Mouse (Mus musculus) c-Kit-negative CD71-positive TER-119-positive erythroid progenitor cells, embryonic 14.5 days (primary cell): ENCODE results near the gene Stpg1.

ENCODE experiments used
- DNase-seq: peaks from one replicate; pipeline ENCODE4 v3.0.0-alpha.2; 2013; ENCODE audit warnings: low read depth, low spot score

Gene Stpg1

DNA sequence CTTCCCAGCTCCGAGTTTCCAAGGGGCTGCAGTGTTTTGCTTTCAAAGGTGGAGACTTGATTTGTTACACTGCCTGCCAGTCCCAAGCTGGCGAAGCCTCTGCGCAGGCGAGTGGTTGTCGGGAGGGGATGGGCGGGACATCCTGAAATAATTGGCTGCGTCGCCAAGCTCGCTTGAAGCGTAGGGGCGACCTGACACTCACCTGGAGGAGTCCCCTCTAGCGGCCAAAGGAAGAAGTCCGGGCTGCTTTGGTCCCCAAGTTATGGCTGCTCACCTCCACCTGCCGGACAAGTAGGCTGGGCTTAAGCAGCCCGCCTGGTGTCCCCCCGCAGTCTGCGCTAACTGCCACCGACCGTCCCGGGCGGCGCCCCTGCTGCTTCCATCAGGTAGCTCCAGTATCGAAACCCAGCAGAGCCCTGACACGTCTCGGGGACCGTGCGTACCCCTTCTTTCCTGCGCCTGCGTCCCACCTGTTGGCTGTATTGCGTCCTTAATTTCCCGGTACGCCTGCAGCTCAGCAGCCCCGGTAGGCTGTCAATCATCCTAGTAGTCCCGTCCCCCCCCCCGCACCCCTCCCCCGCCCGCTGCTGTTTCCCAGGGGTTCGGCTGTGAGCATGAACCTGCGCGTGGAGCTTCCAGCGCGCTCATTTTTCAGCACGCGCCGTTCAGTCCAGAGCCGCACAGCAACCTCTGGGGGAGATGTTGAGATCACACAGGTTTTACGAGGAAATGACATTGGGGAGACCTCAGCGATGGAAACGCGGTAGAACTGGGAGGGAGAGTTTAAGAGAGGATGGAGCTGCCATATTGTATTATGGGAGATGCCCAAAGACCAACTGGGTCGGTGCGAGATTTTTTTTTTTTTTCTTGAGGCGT, at the start of gene Stpg1, which contains the start of gene Nipal3:
Gene Stpg1 (plus strand): TSS at position 270 of the 876 bp plus-strand sequence.
Gene Nipal3 (minus strand): TSS at position 518 of the 876 bp plus-strand sequence.
- DNase-seq: peak; percentile 85

- no peak for DNase-seq
Measured at GRCm38 (mm10) chr4:135451360-135452015, 43.1 kb upstream of the Stpg1 start.

DNA sequence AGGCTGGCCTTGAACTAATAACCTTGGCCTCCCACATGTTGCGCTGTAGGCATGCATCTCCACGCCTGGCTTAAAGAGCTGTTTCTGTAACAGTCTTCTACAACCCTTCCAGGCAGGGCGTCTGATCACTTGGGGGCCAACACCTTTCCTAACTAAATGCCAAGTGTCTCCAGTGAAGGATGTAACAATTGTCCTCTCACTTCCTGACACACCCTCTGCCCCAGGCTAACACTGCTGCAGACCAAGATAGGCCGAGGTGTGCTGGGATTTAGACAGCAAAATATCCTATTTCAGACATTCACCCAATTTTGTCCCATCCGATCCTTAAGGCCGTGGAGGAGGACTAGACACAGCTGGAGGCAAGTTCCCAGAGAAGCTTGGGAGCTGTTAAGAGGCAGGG, 41.4 kb upstream of the Stpg1 start:
- DNase-seq: no peak

- DNase-seq: no peak
Measured at GRCm38 (mm10) chr4:135453572-135453971, 41.0 kb upstream of the Stpg1 start.

- DNase-seq: no peak
Measured at GRCm38 (mm10) chr4:135463406-135463805, 31.2 kb upstream of the Stpg1 start.

GRCm38 (mm10) chr4:135477851-135478250, 16.7 kb upstream of the Stpg1 start:
- no peak for DNase-seq

- DNase-seq: no peak
Measured at GRCm38 (mm10) chr4:135480370-135480769, 14.2 kb upstream of the Stpg1 start.

- DNase-seq: no peak
Measured at GRCm38 (mm10) chr4:135485086-135485485, 9.5 kb upstream of the Stpg1 start.

DNA sequence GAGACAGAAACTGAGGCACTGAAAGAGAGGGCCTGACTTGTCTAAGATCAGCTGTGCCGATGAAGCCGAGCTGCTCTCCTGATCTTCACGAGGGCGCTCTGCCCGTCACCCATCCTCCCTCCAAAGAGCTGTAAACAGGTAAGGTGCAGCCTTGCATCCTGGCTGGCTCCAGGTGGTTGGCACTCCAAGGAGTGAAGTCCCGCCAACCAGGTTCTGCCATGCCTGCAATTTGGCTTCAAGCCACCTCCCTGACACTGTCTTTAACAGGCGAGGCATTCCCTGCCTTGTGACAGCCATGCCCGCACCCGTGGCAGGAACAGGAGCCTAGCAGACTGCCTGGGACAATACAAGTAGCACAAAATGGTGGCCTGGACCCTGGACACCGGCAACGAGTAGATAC, 8.2 kb upstream of the Stpg1 start:
- no peak for DNase-seq

DNA sequence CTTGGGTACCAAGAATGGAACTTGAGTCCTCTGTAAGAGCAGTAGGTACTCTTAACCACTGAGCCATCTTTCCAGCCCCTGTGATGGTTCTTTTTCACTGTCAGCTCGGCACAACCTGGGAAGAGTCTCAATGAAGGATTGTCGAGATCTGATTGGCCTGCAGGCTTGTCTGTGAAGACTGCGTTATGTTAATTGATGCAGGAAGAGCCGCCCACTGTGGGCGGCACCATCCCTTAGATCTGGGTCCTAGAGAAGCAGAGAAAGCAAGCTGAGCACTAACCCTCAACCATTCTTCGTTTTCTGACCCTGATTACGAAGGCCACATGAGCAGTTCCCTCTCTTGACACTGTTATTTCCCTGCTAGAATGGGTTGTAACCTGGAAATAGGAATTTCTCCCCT, 5.3 kb upstream of the Stpg1 start:
- DNase-seq: no peak

GRCm38 (mm10) chr4:135493271-135493670, 1.3 kb upstream of the Stpg1 start:
- no peak for DNase-seq

DNA sequence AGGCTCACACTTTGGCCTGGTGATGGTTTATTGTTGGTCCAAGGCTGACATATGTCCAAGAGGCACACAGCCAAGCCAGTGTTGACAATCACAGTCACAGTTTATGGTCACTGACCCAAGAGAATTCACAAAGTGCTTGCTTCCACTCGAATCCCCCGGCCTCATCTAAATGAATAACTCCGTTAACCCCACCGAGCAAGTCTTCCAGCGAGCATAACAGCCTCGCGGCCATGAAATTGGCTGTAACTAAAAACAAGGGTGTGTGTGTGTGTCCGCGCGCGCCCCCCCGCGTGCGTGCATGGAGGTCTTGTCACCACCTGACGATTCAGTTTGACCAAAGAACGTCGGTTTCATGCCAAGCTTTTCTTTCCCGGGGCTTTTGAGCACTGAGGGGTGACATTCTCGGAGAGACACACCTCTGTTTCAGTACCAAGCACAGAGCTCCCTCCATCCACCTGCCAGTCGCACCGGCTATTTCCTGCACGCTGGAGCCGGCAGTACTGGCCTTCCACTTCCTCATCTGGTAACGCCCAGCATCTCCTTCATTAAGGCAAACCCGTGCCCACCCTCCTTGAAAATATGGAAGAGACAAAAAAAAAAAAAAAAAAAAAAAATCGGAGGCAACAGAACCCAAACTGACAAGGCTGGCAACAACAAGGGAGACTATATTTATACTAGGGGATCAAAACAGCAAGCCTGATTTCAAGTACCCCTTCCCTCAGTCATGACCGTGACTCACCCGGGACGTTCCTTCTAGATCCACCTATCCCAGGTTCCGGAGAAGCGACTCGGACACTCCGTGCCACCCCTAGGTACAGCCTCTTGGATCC, 684 bp upstream of the Stpg1 start:
- DNase-seq: peak; percentile 41

- DNase-seq: no peak
Measured at GRCm38 (mm10) chr4:135495397-135495791, 804 bp downstream of the Stpg1 start.

DNA sequence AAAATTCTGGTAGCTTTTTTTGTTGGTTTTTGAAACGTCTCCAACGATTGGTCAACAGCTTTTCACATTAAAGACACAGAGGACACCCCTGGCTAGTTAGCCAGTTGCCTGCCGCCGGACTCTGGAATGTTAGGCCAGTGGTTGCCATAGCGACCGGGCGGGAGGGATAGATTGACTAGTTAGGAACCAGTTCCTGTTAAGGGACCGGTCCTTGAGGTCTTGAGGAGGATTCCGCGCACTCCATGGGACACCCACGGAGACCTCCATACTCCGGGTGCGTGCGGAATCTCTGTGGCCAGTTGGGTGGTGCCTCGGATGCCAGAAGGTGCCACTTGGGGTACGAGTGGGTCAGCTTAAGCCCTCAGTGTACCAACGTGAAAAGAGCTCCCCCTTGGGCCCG, 1.2 kb downstream of the Stpg1 start:
- DNase-seq: no peak

- no peak for DNase-seq
Measured at GRCm38 (mm10) chr4:135498136-135498535, 3.5 kb downstream of the Stpg1 start.

DNA sequence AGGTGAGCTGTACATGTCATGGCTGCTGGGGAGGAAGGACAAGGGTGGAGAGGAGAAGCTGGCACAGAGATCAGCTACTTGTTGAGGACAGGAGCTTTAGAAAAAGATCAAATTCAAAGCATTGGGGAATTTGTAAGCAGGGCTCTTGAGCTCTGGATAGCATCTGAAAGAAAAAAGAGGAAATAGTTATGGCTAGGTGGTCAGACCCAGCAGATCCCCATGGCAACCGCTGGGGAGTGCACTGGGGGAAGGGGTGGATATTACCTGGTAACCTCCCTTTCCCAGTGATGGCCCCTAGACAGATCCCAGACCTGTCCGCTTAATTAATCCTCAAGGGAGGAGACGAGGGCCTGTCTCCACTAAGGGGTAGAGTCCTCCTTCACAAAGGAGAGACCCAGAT, 5.2 kb downstream of the Stpg1 start:
- no peak for DNase-seq

- DNase-seq: no peak
Measured at GRCm38 (mm10) chr4:135501587-135501986, 7.0 kb downstream of the Stpg1 start.

DNA sequence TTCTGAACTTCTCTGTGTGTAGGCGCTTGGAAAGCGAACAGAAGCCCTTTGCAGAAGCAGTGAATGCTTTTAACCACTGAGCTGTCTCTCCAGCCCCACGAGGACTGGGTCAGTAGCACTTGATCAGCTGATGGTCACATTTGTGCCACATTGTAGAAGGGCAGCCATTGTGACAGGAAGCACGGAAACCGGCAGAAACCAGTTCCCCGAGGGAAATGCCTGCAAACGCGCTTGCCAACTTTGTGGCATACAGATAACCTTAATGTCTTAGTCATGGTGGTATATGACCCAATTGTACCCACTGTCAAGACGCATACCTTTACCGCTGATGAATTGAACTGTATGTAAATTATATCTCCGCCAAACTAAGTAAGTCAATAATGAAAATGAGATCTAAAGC, 11.2 kb downstream of the Stpg1 start:
- no peak for DNase-seq

DNA sequence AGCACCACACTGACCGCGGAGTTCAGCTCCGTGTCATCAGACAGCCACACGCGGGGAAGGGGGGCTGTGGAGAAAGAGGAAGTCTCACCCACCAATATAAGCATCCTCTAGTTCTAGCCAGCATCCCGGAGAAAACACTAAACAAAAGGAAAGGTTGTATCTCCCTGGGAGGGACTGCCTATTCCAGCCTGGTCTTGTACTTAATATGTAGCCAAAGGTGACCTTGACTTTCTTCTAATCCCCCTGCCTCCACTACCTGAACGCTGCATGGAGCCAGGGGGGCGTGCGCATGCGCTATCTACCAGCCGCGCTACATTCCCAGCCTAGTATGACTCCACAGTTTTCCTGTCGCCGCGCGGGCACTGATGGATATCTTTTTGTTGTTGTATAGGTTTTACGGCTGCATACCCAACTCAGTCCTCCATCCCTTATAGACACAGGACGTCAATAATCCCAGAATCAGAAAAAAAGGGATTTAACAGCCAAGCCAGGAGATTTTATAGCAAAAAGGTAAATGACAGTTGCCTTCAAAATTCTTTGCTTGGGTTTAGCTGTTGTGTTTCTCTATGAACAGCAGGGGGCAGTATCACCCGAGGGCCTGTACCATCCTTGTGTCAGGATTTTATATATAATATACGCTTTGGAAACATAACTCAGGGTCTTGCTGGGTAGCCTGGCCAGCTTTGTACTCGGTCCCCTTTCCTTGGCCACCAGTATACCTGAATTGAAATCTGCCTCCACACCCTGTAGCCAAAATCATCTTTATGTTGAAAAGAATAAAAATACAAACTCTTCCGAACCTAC, 13.2 kb downstream of the Stpg1 start:
- peak; percentile 72 for DNase-seq

DNA sequence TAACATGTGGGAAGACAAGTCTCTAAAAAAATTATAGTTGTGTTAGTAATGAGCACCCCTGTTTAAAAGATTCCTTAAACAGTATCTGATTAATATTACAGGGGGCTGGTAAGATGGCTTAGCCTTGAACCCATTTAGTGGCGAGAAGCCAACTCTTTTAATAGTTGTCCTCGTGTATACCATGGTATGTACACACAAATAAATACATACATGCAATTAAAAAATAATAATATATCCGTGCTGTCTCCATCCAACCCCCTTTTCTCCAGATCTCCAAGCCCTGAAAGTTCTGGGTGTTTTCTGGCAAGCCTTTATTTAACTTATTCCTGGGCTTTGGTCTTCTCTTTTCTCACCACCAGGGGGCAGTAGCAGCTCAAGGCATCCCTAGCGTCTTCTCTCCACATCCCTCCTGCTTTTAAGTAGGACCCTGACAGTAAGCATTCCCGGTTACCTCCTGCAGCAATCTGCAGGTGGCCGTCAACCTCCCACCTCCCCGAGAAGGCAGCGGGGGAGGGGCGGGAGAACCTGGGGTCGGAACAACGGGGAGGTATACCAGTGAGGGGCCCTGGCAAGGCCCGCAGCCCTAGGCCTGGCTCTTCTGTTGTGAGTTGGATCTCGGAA, 13.9 kb downstream of the Stpg1 start:
- peak; percentile 66 for DNase-seq

GRCm38 (mm10) chr4:135509515-135509914, 14.9 kb downstream of the Stpg1 start:
- DNase-seq: no peak
